Mouse (Mus musculus) lung, adult 18-20 months (tissue): Measurements from ENCODE around the gene Dnaaf1.

Experiments used
- DNase-seq, 2 experiments: peaks; one replicate each; pipeline ENCODE4 v3.0.0; 2022; ENCODE audit warnings: mixed read lengths in 2 of 2

Dnaaf1 gene

DNA sequence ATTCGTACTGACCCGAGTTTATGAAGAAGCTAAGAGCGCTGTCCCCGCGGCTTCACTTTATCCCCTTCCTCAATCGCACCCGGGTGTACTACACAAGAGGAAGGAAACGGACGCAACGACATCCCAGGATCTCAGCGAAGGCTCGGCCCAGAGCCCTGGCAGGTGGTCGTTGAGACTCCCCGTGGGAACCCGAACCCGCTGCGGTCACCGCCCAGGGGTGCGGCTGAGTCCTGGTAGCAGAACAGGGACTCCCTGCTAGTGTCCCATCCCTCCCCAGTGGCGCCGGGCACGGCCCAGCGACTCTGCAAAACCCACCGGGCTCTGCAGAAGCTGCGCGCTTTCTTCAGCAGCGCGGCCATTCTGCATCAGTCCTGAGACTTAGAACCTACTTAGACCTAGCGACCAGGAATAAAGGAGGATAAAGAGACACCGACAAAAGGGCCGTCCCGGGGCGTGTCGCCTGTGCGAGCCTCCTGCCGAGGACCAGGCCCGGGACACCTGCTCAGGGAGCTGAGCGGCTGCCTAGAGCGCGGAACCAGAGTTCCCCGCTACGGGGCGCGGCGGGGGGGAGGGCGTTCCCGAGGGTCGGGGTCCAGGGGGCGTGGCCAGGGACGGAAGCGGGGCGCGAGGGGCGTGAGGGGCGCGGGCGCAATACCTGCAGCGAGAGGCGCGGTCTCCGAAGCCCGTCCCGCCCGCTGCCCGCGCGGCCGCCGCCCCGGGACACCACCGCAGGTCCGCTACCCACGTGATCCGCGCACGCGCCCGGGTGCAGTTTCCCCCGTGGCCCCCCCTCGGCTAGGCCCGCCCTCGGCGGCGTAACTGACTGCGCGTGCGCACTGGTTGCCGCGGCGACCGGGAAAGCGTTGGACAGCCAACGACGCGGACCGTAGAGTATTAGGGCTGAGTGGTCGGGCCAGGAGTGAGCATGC is at the start of gene Dnaaf1, which contains the start of gene Hsdl1:
TSS of gene Dnaaf1 (plus strand) at position 799 of the 929 bp plus-strand sequence.
TSS of gene Hsdl1 (minus strand) at position 747 of the 929 bp plus-strand sequence.
- peak; percentile 95 to 97 for DNase-seq

DNA sequence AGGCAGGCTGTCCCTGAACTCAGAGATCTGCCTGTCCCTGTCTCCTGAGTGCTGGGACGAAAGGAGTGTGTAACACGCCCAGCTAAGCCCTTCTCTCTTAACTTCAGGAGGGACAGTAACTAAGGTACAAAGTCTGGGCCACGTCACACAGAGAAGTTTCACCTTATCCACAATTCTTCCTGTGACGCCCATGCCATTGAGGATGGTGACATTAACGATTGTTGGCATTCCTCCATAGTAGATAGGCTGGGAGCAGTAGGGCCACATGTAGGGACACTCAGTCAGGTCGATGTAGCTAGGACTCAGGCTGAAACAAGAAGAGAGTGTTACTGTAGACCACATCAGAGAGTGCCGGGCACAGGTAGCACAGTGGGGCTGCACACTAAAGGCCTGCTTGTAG is 46.3 kb upstream of the Dnaaf1 start:
- no peak for DNase-seq

DNA sequence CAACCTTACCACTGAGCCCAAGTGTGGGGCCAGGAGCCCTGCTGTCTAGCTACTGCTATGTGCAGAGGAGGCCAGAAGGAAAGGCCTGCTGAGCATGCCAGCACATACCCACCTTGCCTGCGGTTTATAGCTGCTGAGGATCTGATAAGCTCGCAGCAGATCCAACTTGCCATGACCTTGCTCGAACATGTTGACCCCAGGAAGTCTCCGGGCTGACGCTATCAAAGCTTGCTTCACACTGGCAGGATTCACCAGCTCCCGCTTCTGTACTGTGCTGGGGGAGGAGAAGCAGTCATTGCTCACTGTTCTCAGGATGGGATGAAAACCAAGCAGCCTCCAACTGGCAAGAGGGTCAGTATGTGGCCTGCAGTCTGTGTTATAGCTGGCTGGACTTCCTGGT is 44.1 kb upstream of the Dnaaf1 start:
- DNase-seq, result no peak

DNA sequence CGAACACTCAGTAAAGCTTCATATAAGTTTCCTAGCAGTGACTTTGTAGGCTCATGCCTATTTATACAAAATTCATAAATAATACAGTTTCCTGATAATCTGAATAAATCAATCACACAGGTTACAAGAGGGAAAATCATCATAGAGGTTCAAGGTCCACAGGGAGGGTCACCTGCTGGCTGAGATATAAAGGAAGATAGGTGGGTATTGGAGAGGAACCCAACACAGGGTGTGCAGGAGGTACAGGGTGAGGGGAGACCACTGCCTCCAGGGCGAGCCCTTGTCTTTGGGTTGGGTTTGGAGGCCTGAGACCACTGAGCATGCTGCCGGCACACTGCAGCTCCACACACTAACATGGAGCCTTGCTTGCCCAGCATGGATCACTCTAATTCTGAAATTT is 43.6 kb upstream of the Dnaaf1 start:
- DNase-seq, result no peak

DNA sequence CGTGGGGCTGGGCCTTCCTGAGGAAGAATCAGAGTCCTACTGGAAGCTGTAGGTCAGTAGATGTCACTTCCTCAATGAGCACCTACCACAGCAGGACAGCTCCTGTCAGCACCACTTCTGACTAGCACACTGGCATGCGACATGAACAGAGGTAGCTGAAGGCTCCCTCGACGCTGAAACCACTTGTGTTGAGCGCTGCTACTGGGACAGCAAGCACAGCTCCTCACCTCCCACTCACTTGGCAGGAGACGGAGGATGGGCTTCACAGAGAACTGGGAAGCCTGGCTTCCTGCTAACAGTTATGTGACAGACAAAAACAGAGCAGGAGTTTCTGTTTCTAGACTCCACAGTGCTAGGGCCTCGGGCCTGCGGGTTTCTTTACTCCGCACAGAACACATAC is 43.1 kb upstream of the Dnaaf1 start:
- no peak for DNase-seq

DNA sequence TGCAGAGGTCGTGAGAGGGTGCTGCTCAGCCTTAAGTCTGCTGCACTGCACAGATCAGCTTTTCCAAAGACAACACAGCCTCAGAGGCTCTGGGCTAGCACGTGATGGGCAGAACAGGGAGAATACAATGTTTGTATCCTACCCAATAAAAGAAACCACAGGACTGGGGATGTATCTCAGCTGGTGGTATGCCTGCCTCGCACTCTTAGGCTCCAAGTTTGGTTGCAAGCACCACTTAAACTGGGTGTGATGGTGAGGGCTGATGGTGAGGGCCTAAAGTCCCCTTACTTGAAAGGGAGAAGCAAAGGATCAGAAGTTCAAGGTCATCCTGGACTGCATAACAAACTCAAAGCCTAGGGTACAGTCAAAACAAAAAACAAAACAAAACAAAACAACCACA is 30.4 kb upstream of the Dnaaf1 start:
- no peak for DNase-seq

DNA sequence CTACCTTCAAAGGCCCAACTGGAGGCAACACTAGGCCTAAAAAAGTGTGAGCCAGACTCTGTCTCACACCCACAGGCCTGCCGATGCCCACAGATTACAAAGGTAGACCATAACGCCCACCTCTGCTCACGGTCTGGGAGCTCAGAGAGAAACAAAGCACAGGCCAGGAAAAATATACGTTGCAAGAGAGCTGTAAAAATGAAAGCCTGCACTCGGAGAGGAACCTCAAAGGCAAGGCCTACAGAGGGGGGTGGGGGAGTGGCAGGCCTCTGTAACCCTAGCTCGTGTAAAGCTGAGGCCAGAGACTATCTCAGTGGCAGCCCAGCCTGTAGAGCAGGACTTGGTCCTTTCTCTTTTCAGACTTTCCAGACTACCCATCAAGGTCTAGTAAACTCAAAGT is 29.9 kb upstream of the Dnaaf1 start:
- DNase-seq, result no peak

DNA sequence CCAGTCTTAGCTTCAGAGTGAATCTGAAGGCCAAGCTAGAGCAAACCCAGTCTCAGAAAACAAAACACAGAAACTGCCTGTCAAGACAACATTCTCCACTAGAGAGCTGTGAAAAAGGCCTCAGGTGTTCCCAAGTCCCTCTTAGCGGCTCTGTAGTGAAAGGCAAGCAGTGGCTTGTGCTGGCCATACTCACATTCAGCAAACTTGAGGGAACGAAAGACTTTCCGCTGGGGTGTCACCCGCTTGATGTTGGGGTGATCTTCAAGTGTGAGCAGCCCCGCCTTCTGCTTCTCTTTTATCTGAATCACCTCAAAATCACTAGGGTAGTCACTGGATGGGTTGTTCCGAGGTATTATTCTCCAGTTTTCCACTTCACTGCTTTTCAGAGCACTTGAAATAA is 29.2 kb upstream of the Dnaaf1 start:
- no peak for DNase-seq

DNA sequence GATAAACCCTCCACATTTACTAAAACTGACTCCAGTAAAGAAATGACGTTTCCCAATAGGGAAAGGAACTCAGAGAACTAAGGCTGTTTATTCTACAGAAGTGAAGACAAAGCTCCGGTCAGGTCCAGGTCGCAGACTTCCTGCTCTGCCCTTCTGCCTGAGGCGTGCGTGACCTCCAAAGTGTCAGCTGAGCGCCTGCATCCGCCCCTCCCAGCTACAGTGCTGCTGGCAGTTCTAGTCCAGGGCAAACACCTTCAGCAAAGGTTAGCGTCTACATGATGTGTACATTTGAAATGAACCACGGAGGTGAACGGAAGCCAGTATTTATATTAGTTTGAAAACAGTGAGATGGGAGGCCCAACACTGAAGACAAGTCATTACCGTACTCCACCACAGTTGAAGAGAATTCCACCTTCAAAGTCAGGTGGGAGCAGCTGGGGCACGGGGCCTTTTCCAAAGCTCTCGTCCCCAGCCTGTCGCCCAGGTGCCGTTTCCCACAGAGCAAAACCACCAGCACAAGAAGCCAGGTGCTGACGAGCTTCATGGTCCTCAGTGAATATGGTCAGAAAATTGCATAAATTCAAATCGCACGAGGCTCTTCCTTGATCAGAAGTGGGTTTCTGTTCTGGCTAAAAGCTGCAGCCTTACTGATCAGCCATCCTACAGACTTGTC is 27.9 kb upstream of the Dnaaf1 start:
- DNase-seq, result peak; percentile 27 to 36

DNA sequence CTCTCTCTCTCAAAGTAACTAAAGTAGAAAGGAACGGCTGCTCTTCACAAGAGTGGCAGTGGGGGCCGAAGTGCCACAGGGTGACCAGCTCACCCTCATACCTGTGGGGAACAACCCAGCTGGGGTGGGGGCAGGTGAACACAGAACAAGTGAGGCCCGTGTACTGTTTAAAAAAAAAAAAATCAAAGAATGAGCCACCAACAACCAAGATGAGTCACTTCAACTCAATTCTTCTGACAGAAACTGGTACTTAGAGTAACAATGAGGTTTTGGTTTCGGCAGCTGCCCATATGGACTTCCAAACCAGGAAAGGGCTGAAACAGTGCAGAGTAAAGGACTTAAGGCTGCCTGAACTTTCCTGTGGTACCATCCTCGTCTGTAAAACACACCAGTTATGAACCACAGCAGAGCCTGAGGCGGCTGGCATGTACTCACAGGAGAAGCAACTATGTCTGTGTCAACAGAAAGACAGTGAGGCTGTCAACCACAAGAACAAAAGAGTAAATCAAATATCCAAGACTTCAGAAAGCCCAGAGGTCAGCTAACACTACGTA is 26.4 kb upstream of the Dnaaf1 start:
- DNase-seq, result no peak

DNA sequence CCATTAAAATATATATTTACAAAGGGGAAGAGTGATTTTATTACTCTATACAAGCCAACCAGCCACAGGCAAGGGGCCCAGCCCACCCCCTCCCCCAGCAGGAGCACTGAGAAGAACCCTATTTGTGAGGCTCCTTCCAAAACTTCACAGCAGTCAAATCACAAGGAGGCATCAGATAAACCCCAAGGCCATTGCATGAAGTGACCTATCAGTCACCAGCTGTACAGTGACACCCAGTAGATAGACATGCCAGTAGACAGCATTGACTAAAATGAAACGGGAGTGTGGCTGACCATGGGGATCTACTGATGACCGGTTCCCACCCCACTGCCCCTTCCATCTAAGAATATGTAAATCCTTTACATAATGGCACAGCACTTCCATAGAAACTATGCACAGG is 22.1 kb upstream of the Dnaaf1 start:
- no peak for DNase-seq

DNA sequence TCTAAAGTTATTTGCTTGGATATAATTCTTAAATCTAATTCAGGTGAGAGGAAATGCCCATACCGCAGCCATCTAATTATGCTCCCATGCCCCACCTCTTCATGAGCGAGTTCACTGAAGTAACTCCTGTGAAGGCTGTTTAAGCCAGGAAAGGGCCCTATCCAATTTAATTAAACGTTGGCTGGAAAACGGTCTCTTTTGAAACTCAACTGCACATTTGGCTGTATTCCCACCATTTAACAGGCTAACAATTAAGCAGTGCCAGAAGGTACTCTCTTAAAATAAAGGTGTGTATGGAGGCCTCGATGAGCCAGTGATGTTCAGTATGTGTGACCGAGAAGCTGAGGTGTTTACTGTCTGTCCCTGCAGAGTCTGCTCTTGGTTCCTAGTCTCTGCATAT is 19.2 kb upstream of the Dnaaf1 start:
- no peak for DNase-seq

DNA sequence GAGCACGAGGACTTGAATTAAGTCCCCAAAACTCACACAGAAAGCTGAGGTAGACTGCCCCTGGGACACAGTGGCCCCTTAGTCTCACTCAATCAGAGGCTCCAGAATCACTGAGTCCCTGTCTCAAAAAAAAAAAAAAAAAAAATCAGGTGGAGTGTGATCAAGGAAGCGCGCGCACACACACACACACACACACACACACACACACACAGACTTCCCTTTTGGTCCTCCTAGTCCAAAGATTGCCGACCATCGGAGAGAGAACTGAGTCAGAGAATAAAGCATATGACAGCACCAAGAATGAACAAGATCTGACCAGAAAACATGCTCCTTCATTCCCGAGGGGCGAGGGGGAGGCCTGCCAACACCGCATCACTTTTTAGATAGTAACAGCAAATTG is 17.9 kb upstream of the Dnaaf1 start:
- DNase-seq, result no peak

DNA sequence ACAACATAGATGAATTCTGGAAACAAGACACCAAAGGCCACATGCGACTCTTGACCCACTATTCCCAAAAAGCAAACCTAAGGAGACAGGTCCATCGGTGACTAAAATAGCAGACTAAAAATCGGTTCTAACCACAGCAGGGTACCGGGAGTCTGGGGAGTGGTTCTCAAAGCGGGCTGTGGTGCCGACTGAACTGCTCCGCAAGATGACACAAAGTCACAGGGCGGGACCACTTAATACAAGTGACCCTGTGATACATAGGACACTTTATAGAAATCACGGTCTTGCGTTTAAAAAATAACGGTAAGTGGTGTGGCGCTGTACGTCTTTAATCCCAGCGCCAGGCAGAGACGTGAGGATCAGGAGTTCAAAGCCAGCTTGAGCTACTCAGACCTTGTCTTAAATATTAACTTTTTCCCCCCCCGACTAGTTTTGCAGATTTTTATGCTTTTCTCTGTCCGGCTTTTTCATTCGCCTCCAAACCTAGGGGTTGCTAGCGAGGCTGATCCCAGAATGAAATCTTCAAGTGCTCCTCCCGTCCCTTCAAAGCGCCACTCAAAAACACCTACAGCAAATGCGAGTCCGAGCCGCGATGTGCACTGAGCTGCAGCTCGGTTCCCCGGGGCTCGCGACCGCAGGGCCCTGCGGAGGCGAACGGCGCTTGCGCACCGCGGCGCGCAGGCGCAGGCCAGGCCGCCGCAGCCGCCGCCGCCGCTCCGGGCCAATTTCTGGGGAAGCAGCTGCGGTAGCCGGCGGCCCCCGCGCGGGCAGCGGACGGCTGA is 17.0 kb upstream of the Dnaaf1 start:
- DNase-seq, result peak in 1 of 2 experiments; percentile 76

DNA sequence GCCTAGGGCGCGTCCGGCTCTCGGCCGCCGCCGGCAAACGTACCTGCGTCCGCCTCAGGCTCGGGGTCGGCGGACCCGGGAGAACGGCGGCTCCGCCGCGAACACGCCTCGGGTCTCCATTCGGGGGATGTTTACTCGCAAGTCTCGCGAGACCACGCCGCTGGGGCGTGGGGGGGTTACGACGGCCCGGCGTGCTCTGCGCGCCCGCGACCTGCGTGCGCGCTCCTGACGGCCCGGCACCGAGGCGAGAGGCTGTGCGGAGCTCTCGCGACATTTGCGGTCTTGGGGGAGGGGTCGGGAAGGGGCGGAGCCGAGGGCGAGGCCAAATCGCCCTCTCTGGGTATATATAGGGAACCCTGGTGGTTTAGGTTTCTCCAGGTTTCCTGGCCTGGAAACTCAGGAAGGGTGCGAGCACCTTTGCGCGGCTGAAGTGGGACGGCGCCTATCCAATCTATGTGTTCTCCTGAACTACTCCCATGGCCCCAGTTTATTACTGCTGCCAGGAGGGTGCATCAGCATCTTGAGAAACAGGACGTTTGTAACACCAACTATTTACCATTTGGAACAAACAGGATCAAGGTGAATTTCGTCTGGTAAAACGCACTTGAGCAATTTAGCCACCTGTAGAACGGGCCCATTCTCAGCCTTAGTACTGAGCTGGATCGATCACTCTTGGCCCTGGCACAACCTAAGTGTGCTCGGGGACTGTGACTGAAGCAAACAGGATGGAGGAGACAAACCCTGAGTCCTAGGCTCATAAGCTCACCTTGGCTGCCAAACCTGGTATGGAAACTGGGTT is 16.2 kb upstream of the Dnaaf1 start, which contains the start of gene Mbtps1:
TSS of gene Mbtps1 (minus strand) at position 133 of the 799 bp plus-strand sequence.
- peak; percentile 95 to 97 for DNase-seq

DNA sequence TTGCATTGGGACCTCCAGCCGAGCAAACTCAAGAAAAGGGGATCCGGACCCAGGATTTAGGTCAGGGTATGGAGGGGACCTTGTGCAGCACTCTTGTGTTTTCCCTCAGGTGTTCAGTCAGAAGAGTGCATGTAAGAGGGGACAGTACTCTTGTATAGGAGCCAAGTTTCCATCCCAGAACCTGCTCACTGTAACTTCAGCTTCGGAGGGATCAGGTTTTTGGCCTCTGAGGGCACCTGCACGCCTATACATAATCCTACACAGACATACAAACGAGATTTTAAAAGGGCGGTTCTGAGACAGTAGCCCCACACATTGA is 15.7 kb upstream of the Dnaaf1 start:
- DNase-seq, result no peak

DNA sequence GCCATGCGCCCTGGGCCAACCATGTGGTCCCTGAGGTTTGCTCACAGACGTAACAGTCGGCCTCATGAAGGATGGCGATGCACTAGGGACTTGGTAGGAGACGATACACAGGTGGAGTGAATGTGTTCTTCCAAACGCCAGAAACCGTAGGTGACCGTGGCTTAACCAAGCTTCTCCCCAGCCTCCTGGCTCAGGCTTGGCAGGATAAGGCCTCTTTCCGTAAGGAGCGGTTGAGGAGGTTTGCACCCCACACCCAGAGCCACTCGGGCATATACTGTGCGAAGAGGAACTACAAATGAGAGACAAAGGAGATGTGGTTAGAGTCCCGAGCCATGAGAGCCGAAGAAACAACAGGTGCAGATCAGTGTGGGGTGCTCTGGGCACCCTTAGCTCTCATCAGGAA is 11.2 kb upstream of the Dnaaf1 start:
- DNase-seq, result no peak

DNA sequence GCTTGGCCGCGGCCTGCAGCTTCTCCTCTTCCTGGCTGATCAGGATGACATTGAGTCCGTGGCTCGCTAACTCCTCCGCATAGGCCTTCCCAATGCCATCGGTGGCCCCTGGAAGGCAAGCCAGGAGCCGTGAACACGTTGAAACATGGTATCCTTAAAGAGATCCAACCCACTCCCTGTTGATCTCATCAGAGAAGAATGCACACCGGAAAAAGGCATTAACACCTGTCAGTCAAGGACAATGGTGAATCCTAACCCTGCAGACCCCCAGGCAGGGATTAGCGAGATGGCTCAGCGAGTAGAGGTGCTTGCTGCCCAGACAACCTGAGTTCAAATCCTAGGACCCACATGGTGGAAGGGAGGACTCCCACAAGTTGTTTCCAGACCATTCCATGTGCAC is 8.7 kb upstream of the Dnaaf1 start:
- DNase-seq, result no peak

DNA sequence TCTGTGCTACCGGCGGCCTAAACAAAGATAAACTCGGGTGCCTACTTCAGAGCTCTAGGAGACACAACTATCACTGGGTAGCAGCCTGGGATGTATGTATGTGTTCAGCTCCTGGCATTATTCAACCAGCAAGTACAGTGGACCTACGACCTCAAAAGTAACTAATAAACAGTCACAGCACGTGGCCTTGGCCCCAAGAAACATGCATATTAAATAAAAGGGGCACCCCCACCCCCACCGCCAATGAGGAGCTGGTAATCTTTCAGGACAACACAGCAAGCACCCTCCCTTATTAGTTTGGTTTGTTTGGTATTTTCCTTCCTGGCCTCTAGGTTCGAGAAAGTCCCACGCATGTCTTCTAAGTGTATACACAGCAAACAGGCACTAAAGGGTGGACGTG is 6.8 kb upstream of the Dnaaf1 start:
- DNase-seq, result no peak

DNA sequence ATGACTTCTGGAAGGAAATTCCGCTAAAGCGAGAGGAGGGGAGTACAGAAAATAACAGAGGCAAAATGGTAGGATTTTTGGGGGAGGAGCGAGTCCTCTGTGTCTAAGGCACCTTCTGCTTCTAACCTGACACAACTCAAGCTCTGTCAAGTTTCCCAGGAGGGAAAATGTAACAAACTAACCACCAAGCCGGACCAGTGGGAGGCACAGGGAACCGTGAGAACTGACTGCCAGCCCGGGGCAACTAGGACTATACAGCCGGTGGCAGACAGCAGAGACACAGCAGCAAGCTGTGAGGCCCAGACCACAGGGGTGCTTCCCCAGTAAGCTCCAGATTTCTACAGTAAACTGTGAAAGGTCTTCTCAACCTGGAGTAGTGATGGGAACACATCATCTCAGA is 6.1 kb upstream of the Dnaaf1 start:
- DNase-seq, result no peak

DNA sequence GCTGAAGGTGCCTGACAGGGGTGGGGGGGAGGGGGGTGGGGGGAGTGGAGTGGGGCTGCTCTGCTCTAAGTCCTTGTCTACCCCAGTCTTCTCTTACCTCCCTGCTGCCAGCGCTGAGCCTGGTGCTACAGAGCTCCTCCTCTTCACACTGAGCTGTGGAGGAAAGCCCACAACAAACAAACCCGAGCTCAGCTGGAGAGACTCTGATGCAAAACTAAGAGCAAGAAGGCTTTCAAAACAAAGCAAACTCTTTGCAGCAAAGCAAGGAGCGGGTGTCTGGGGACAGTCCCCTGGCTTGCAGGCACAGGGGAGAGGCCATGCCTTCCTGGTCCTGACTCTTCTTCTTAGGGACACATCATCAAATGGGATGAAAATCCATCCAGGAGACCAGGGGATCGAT is 5.2 kb upstream of the Dnaaf1 start:
- DNase-seq, result no peak

DNA sequence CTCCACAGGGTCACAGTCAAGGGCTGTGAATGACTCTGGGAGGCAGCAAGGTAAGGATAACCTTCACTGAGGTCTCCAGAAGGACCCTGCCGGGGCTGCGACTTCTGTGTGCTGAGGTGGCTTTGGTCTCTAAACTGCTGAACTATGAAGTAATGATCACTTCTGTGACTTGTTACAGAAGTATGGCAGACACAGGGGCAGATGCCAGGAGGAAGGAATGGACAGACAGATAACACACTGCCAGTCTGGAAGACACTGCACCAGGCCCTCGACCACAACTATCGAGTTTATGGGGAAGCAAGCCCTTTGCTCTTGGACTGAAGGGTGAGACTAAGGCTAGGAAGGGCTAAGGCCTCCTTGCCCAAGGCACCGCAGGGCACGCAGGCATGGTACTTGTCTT is 3.9 kb upstream of the Dnaaf1 start:
- DNase-seq, result no peak
